Mouse (Mus musculus) T-cell, adult 2 months (primary cell): ENCODE data around the gene Rph3al.
A peak's percentile ranks its signal among the peaks of the same experiment; 100 is the strongest.

ENCODE experiments used
- DNase-seq: peaks from one replicate; pipeline ENCODE4 v3.0.0; 2022; ENCODE audit warnings: low spot score

Rph3al gene

DNA sequence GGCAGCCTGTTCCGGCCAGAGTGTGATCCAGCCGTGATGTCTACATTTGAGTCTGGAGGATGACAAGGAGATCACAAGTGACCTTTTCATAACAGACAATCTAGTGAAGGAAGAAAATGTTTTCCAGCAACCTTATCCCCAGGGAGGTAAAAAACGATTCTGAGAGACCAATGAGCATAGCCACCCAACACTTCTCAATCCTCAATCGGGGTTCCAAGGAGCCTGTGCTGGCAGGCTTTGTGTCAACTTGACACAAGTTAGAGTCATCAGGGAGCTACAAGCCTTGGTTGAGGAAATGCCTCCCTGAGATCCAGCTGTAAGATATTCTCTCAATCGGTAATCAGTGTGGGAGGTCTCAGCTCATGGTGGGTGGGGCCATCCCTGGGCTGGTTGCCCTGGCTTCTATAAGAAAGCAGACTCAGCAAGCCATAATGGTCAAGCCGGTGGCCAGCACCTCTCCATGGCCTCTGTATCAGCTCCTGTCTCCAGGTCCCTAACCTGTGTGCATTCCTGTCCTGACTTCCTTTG lies at the start of gene Rph3al:
Rph3al (minus strand) TSS at position 51 of the 528 bp plus-strand sequence.
- DNase-seq: no peak

- no peak for DNase-seq
These were observed 47.7 kb upstream of the Rph3al start for GRCm38 (mm10) chr11:75985948-75986347.

- DNase-seq: no peak
These were observed 46.4 kb upstream of the Rph3al start for GRCm38 (mm10) chr11:75984581-75984980.

GRCm38 (mm10) chr11:75983194-75983593 lies 45.0 kb upstream of the Rph3al start:
- peak; percentile 45 for DNase-seq

GRCm38 (mm10) chr11:75980413-75980812 lies 42.2 kb upstream of the Rph3al start:
- peak; percentile 54 for DNase-seq

GRCm38 (mm10) chr11:75978051-75978450 lies 39.8 kb upstream of the Rph3al start:
- peak; percentile 68 for DNase-seq

- DNase-seq: peak; percentile 95
These were observed 38.5 kb upstream of the Rph3al start for GRCm38 (mm10) chr11:75976748-75977147.

DNA sequence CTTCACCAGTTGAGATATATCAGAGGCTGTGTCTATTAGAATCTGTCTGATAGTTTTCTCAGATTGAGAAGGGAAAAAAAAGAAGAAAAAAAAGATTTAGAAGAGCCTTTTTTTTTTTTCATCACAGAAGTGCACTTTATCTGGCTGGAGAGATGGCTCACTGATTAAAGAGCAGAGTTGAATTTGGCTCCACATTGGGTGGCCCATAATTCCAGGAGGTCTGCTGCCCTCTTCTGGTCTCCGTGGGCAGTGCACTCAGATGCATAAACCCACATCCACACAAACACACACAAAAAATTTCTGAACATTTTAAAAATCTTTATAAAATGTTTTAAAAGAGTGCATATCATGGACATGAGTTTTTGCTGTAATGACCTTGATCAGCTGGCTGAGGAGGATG lies 35.8 kb upstream of the Rph3al start:
- no peak for DNase-seq

DNA sequence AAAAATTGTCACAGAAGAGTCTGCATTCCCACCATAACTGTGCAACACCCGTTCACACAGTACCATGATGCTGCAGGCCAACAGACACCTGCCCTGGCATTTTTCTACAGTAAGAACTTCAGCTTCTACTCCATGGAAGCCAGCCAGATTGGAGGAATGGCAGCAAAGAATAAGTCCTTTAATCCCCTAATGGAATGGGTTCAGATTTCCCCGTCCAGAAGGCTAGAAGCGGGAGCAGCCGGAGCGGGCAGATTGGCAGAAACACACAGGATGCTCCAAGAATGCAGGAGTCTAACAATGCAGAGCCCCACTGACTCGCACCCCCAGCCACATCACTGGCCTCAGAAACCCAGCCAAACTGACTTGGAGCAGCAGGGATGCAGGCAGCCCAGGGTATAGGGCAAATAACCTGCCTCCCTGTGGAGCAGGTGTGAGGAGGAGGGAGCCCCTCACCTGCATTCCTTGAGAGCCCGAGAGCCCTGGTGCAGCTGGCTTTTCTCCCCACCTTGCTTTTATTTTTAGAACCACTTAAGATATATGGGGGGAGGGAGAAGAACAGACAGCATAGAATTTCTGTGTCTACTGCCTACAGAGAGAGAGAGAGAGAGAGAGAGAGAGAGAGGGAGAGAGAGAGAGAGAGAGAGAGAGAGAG lies 34.8 kb upstream of the Rph3al start:
- DNase-seq: no peak

DNA sequence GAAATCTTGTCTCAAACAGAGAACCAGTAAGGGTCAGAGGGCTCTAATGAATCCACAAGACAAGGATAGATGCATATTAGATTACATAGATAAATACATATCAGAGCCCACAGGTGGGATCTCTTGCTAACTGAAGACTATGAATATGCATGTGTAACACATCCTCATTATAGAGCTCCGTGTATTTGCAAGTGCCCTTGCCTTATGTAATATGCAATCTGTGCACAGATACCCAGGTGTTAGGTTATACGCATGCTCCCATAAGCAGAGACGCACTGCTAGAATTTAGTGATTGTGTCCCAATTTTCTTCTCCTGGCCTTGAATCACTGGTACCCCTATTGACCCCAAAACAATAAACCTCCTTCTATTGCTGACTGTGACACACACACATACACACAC lies 34.0 kb upstream of the Rph3al start:
- no peak for DNase-seq

DNA sequence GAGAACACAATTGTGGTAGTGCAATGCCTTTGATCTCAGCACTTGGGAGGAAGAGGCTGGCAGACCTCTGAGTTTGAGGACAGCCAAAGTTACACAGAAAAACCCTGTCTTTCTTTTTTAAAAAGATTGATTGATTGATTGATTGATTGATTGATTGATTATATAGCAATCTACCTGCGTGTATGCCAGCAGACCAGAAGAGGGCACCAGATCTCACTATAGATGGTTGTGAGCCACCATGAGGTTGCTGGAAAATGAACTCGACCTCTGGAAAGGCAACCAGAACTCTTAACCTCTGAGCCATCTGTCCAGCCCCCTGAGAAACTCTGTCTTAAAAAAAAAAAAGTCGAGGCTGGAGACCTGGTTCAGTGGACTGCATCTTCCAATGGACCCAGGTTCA lies 32.4 kb upstream of the Rph3al start:
- DNase-seq: no peak

GRCm38 (mm10) chr11:75968761-75969160 lies 30.5 kb upstream of the Rph3al start:
- no peak for DNase-seq

- peak; percentile 87 for DNase-seq
These were observed 28.5 kb upstream of the Rph3al start for GRCm38 (mm10) chr11:75966401-75967372.

GRCm38 (mm10) chr11:75965674-75966400 lies 27.6 kb upstream of the Rph3al start:
- no peak for DNase-seq

DNA sequence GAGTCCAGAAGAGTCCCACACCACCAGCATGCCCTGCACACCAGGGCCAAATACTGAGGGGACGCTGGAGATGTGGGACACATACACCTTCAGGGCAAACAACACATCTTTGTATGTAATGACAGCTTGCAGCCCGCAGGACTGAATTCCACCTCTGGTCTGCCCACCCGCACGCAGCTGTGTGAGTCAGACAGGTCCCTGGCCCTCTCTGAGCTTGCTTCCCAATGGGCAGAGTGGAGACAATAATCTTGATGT lies 26.2 kb upstream of the Rph3al start:
- DNase-seq: no peak

DNA sequence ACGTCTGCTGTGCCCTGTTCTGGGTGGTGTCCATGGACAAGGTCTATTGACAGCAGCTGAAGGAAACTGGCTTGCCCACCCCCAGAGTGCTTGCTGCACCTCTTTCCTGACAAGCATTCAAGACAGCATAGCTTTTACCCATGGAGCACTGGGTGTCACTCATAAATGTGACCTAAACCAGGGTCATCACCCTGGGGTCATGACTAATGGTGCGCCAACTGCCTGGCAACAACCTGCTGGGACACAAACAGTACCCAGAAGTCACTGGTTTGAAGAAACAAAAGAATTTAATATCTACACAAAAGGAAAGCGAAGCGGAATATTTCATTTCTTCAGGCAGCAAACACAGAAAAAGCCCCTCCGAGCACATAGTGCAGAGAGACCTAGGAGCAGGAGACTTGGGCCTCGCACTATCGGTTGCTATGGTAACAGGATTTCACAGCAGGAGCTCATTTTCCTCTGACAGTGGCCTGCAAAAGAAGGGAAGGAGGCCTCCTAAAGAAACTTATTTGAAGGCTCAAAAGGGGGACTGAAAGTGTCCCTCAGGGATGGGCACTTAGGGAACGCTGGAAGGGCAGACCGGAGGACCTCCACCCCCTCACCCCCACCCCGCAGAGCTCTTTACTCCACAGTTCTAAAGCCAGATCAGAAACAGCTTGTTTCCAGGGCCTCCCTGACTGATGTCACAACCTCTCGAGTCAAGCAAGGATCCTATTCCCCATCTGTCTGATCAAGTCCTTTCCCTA lies 25.7 kb upstream of the Rph3al start:
- no peak for DNase-seq

DNA sequence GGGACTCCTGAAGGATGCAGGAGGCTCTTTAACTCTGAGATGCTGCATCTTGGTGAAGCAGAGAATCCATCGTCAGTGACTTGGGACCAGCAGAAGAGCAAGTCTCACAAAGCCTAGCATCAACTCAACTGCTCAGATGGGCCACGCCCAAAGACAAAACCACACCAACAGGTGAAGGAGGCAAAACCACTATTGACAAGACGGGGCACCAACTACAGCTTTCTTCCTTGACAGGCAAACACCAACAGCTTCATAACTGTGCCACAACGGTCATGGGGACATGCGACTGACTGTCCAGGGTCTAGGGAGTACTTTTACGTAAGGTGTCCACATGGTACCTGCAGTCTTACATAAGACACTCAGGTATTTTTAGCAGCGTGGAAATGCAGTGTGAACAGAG lies 23.6 kb upstream of the Rph3al start:
- peak; percentile 67 for DNase-seq

DNA sequence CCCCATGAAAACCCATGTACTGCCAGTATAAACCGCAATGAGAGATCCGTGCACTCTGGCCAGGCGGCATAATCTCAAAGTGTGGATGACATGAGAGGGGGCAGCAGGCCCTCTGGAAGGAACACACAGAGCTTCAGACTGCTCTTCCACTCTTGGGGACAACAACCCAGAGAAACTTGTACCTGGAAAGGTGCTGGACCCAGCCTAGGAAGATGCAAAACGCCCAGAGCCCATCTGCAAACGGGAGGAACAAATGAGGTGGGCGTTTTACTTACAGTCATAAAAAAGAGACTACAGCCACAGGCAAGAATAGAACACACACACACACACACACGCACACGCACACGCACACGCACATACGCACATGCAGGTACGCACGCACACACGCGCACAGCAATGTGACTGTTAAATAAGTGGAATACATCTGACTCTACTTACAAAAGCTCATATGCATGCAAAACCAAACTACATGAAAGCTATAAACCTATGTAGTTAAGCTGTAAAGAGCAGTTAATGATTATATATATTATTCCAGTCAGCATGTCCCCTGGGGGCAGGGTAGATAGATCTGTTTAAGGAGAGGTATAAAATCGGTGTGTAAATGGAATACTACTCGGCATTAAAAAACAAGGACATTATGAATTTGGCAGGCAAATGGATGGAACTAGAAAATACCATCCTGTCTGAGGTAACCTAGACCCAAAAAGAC lies 19.0 kb upstream of the Rph3al start:
- DNase-seq: no peak

- peak; percentile 51 for DNase-seq
These were observed 18.4 kb upstream of the Rph3al start for GRCm38 (mm10) chr11:75956651-75957050.

GRCm38 (mm10) chr11:75954896-75955295 lies 16.7 kb upstream of the Rph3al start:
- DNase-seq: no peak

DNA sequence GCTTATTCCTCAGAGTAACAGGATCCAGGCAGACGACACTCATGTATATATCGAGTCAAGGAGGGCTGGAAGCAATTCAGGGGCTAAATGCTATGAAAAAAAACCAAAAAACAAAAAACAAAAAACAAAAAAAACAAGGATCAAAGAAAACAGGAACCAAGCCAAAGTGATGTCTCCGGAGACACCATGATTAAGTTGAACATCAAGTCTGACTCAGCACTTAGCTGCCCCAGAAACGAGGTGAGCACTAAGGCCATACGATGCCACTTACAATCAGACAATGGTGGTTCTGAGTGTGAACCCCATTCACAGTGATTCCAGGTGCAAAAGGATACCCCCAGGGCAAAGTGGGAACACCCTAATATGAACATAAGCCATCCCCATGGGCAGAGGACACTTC lies 13.7 kb upstream of the Rph3al start:
- no peak for DNase-seq
